Mouse (Mus musculus) cerebellum, adult (tissue): ENCODE results near the gene Xab2.

ENCODE experiments used
- ATAC-seq: cut with Nextera tagmentation; 2 replicates; pipeline ENCODE4 v1.9.2; 2017; ENCODE audit warnings: mild to moderate bottlenecking, moderate library complexity, mixed read lengths; ENCODE audit not compliant: insufficient number of reproducible peaks, low FRiP score, low TSS enrichment

The Xab2 gene

GRCm38 (mm10) chr8:3568378-3568777 lies 52.7 kb downstream of the Xab2 start:
- ATAC-seq = no peak

GRCm38 (mm10) chr8:3567641-3568371 lies 53.3 kb downstream of the Xab2 start, which contains the start of gene C330021F23Rik:
Gene C330021F23Rik (plus strand): TSS chr8:3567990.
- ATAC-seq = no peak
